Mouse (Mus musculus) heart, postnatal 0 days (tissue): ENCODE measurements around the gene Ptgds. TPM values are rescaled to one million over a fixed set of nuclear protein-coding genes. Genes with fewer than 3 reads are reported as not detected.

Experiments used
- ATAC-seq: fragments of 200-750 bp; cut with Nextera tagmentation; 2 replicates; pipeline ENCODE4 v1.8.0; 2017; ENCODE audit warnings: low read depth, moderate number of reproducible peaks, moderate library complexity; ENCODE audit not compliant: insufficient read depth
- DNase-seq: peaks from one replicate; pipeline ENCODE4 v3.0.0-alpha.2; 2016; ENCODE audit warnings: low spot score
- H3K27ac ChIP-seq: fragments of 300-500 bp; sonication (generic); 2 replicates; pipeline ENCODE4 v1.5.1; 2014; ENCODE audit warnings: low read depth, mild to moderate bottlenecking
- H3K27me3 ChIP-seq: fragments of 300-500 bp; sonication (generic); 2 replicates; pipeline ENCODE4 v1.6.1; 2014; ENCODE audit warnings: low read length, mixed read lengths; ENCODE audit not compliant: control insufficient read depth, insufficient read depth
- H3K36me3 ChIP-seq: fragments of 300-500 bp; sonication (generic); replicated peaks from 2 replicates; pipeline ENCODE4 v1.6.1; 2014; ENCODE audit warnings: low read length, mixed read lengths; ENCODE audit not compliant: control insufficient read depth, insufficient read depth
- H3K4me1 ChIP-seq: fragments of 300-500 bp; sonication (generic); 2 replicates; pipeline ENCODE4 v1.6.1; 2014; ENCODE audit warnings: antibody characterized with exemption; ENCODE audit not compliant: control insufficient read depth, insufficient read depth
- H3K4me2 ChIP-seq: fragments of 300-500 bp; sonication (generic); 2 replicates; pipeline ENCODE4 v1.6.1; 2014; ENCODE audit warnings: low read depth, mild to moderate bottlenecking, low read length, moderate library complexity
- H3K4me3 ChIP-seq: fragments of 300-500 bp; sonication (generic); 2 replicates; pipeline ENCODE4 v1.5.1; 2014; ENCODE audit warnings: low read depth, low read length
- H3K9ac ChIP-seq: fragments of 300-500 bp; sonication (generic); replicated peaks from 2 replicates; pipeline ENCODE4 v1.6.1; 2014; ENCODE audit warnings: low read depth, low read length, mixed read lengths
- H3K9me3 ChIP-seq: fragments of 300-500 bp; sonication (generic); replicated peaks from 2 replicates; pipeline ENCODE4 v1.6.1; 2016; ENCODE audit warnings: low read length; ENCODE audit not compliant: control insufficient read depth
- CTCF ChIP-seq: IDR thresholded peaks from 2 replicates; pipeline ENCODE4 v1.5.1; 2016; ENCODE audit warnings: antibody characterized with exemption, control low read depth, low read depth
- EP300 ChIP-seq: IDR thresholded peaks from 2 replicates; pipeline ENCODE4 v1.6.1; 2016; ENCODE audit warnings: antibody characterized with exemption, low read depth
- WGBS: fragments of 180-500 bp; shearing (Covaris S2); extraction: QIAGEN DNeasy Blood & Tissue Kit; methylation state at CpG from one replicate; pipeline ENCODE4 v1.1.7; 2014; 5-methylcytosine and 5-hydroxymethylcytosine counted together
- polyA plus RNA-seq: library from polyadenylated mRNA; unstranded; fragments of >200 nt; fragmentation: Nextera tagmentation; extraction: Ambion mirVana; gene quantifications from 2 replicates; pipeline ENCODE4 v1.2.1, GENCODE M21; 2015
- total RNA-seq: library from RNA; depleted of rRNA; stranded (reverse); fragments of >200 nt; gene quantifications from 2 replicates; pipeline ENCODE4 v1.2.3, GENCODE M21; 2014; ENCODE audit warnings: low replicate concordance

Ptgds gene
- total and polyA plus RNA-seq, 2 experiments from 2014 or later = 356 to 711 TPM

DNA sequence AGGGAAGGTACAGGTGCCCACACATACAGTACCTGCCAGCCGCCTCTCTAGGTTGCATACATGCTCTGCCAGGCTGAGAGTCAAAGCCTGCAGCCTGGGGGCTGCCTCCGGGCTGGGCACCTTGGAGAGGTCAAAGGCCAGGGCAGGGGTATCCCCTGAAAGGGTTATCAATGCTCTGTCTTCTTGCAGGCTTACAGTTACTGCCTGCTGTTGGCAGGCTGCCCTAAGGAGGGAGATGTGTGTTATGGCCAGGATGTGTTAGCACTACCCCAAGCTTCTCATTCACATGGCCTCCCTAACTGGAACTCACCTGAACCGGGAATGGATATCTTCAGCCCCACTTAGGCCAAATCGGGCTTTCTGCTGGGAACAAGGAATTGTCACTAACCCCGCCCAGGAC is 9.7 kb downstream of the Ptgds start:
- H3K36me3 ChIP-seq = peaks cover 20% of the 10 kb centered on the region
- no peak for DNase-seq
- WGBS = 28% methylated on average over 5 of the region's 5 CpGs
- H3K4me2 ChIP-seq = peak overlapping the region; percentile 78
- peak overlapping the region; percentile 95 for H3K27ac ChIP-seq
- peak overlapping the region; percentile 72 for H3K9ac ChIP-seq
- TF ChIP-seq CTCF (no peak), EP300 (no peak)
- peak overlapping the region; percentile 82 for H3K4me3 ChIP-seq
- ATAC-seq = no peak
- H3K4me1 ChIP-seq = peaks cover 14% of the 10 kb centered on the region
- H3K27me3 ChIP-seq = no peaks in the 10 kb centered on the region
- no peaks in the 10 kb centered on the region for H3K9me3 ChIP-seq

DNA sequence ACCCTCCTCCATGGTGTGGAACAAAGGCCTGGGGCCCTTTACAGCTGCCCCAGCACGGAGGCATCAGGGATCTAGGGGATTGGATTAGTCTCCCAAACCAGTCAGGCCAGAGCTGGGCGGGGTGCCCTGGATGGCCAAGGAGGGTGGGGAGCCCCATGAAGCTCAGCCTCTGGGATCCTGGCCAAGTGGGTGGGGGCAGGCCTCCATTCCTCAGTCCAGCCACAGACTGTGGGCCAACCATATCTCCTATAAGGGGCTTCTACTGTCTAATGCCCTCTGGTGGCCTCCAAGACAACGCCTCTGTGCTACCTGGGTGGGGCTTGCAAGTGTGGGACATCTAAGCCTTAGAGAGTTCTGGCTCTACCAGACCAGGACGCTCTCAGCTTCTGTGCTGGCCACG is 10.9 kb downstream of the Ptgds start:
- no peaks in the 10 kb centered on the region for H3K9me3 ChIP-seq
- no peak for DNase-seq
- H3K9ac ChIP-seq = no peak overlapping the region; the same call in 1 of the 2 replicates
- 62% methylated on average over 5 of the region's 5 CpGs for WGBS
- no peak overlapping the region for H3K4me3 ChIP-seq
- H3K4me1 ChIP-seq = peaks cover 14% of the 10 kb centered on the region
- H3K4me2 ChIP-seq = no peak overlapping the region
- no peak for ATAC-seq
- no peak overlapping the region for H3K27ac ChIP-seq
- H3K27me3 ChIP-seq = no peaks in the 10 kb centered on the region
- TF ChIP-seq CTCF (no peak; the same call in 1 of the 2 replicates), EP300 (no peak)
- peaks cover 20% of the 10 kb centered on the region for H3K36me3 ChIP-seq

GRCm38 (mm10) chr2:25457022-25457896 is 12.6 kb downstream of the Ptgds start:
- Histone ChIP-seq H3K4me2 (no peak overlapping the region), H3K4me1 (peaks cover 14% of the 10 kb centered on the region), H3K27me3 (no peaks in the 10 kb centered on the region), H3K9ac (no peak overlapping the region), H3K9me3 (no peaks in the 10 kb centered on the region), H3K36me3 (peaks cover 20% of the 10 kb centered on the region), H3K27ac (no peak overlapping the region), H3K4me3 (no peak overlapping the region)
- DNase-seq = no peak
- 83% methylated on average over 9 of the region's 9 CpGs for WGBS
- TF ChIP-seq EP300 (no peak), CTCF (no peak)
- no peak for ATAC-seq

DNA sequence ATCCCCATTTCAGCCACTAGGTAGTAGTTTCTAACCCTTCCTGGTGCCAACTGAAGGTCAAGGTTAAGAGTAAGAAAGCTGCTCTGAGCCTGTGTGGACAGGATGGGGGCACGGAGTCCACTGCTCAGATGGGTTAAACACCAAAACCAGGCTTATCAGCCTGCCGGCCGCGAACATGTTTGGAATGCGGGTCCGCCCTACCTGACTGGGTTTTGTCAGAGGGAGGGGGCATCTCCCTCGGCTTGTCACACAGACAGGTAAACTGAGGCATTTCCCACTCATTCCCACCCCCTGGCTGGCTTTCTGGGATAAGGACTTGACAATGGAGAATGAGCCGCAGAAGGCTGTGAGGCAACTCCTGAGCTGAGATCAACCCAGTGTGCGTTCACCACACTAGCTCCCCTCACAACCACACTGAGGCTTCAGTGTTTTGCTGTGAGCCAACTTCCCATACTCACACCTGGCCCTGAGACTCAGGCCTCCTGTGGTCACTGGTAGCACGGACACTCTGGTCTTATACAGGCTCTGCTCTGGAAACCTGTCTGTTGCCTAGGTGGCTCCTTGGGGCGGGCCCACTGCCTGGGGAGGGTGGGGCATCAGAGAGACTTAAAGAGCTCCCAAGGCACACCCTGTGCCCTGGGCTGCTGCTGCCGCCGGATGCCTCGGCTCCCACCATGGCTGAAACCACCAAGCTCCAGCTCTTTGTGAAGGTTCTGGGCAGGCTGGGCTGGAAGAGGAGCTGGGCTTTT is 13.5 kb downstream of the Ptgds start, which contains the start of gene Clic3:
TSS of gene Clic3 (plus strand) at position 634 of the 749 bp plus-strand sequence.
- ATAC-seq (no peak), DNase-seq (no peak)
- no peak within 1 kb of the TSS for H3K4me2 ChIP-seq
- H3K27me3 ChIP-seq = no peaks in the 10 kb centered on the region
- no peak within 1 kb of the TSS for H3K27ac ChIP-seq
- 28% methylated on average over 14 of the region's 14 CpGs for WGBS
- H3K4me3 ChIP-seq = no peak within 1 kb of the TSS
- H3K9ac ChIP-seq = no peak within 1 kb of the TSS
- H3K9me3 ChIP-seq = no peaks in the 10 kb centered on the region
- H3K4me1 ChIP-seq = peaks cover 10% of the 10 kb centered on the region
- peaks cover 20% of the 10 kb centered on the region for H3K36me3 ChIP-seq
- no peak for TF ChIP-seq CTCF
- TF ChIP-seq EP300 = no peak

GRCm38 (mm10) chr2:25452951-25453350 is 16.9 kb downstream of the Ptgds start:
- Histone ChIP-seq H3K36me3 (peaks cover 5% of the 10 kb centered on the region; the same call in 1 of the 2 replicates), H3K9ac (no peak overlapping the region), H3K4me3 (no peak overlapping the region), H3K4me2 (no peak overlapping the region), H3K9me3 (no peaks in the 10 kb centered on the region), H3K27me3 (no peaks in the 10 kb centered on the region), H3K4me1 (no peaks in the 10 kb centered on the region), H3K27ac (no peak overlapping the region)
- WGBS = 45% methylated on average over 1 of the region's 1 CpGs
- TF ChIP-seq EP300 (no peak), CTCF (no peak)
- DNase-seq = no peak
- no peak for ATAC-seq
